In the genomic region with DNA sequence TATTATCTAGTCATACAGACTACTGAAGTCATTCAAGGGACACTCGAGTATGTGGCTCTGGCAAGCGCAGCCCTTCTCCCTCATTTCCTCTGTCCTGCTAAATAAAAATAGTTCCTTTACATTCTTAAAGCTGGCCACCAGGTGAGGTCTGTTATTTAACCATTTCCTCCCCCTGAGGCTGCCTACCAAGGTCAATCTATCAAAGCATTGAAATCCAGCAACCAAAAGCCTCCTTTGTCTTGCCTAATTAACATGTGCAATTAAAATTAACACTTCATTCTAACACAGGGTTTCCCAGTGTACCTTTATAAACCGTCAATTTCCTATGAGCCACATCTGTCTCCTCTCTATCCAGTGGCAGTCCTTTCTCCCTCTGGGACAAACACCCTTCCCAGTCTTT, we compare ENCODE assay signal across 29 mouse cellular contexts.
"Had no signal": no experiment of that assay in that cellular context is flagged by ENCODE, and none has a peak within 500 bp of the region (broad histone marks: within the 10 kb centered on the region; RNA-seq: fewer than 3 reads in every experiment).

No protein-coding gene starts in this region.

- H3K27ac ChIP-seq: gastrocnemius, adult 2 months; heart, embryonic 10.5 days; hindbrain, embryonic 10.5 days; hindbrain, embryonic 13.5 days; intestine, embryonic 15.5 days; left cerebral cortex, adult 2 months; limb, embryonic 10.5 days; limb, embryonic 12.5 days; liver, embryonic 13.5 days; liver, embryonic 15.5 days had no signal

- ATAC-seq: hindbrain, embryonic 16.5 days; inflammation-experienced regulatory T-cells, adult 6 months; intestine, embryonic 15.5 days; intestine, postnatal 0 days; liver, postnatal 0 days had no signal

- H3K9ac ChIP-seq: heart, embryonic 12.5 days; hindbrain, embryonic 13.5 days; intestine, embryonic 15.5 days; limb, embryonic 12.5 days; liver, embryonic 13.5 days; liver, embryonic 15.5 days; liver, postnatal 0 days had no signal

- H3K36me3 ChIP-seq: heart, embryonic 10.5 days; heart, embryonic 12.5 days; hindbrain, embryonic 10.5 days; hindbrain, embryonic 13.5 days; intestine, embryonic 15.5 days; limb, embryonic 12.5 days; liver, embryonic 13.5 days; liver, embryonic 15.5 days had no signal

- H3K4me2 ChIP-seq: heart, embryonic 12.5 days; hindbrain, embryonic 13.5 days; intestine, embryonic 15.5 days; limb, embryonic 12.5 days; liver, embryonic 11.5 days; liver, embryonic 13.5 days; liver, embryonic 15.5 days had no signal

- H3K4me1 ChIP-seq: intestine, embryonic 15.5 days; liver, embryonic 13.5 days; liver, embryonic 15.5 days had no signal

- H3K27me3 ChIP-seq: heart, embryonic 12.5 days; hindbrain, embryonic 13.5 days; intestine, embryonic 15.5 days; limb, embryonic 12.5 days; liver, embryonic 13.5 days; liver, embryonic 15.5 days had no signal

- H3K9me3 ChIP-seq: heart, embryonic 10.5 days; heart, embryonic 12.5 days; hindbrain, embryonic 10.5 days; hindbrain, embryonic 13.5 days; intestine, embryonic 15.5 days; limb, embryonic 10.5 days; limb, embryonic 12.5 days; liver, embryonic 13.5 days; liver, embryonic 15.5 days had no signal

- DNase-seq: gastrocnemius, adult 2 months; gastrocnemius, postnatal 10 days; gastrocnemius, postnatal 25 days; heart, adult 18-20 months; heart, postnatal 10 days; heart, postnatal 4 days; kidney, adult 18-20 months; kidney, adult 8-10 months; kidney, postnatal 10 days; kidney, postnatal 25 days; kidney, postnatal 4 days; layer of hippocampus, adult 9-11 months; layer of hippocampus, postnatal 36 days; liver; liver, embryonic 13.5 days; liver, postnatal 0 days had no signal

- H3K4me3 ChIP-seq: gastrocnemius, adult 2 months; heart, embryonic 10.5 days; heart, embryonic 12.5 days; hindbrain, embryonic 10.5 days; hindbrain, embryonic 13.5 days; intestine, embryonic 15.5 days; left cerebral cortex, adult 2 months; limb, embryonic 10.5 days; limb, embryonic 12.5 days; liver, embryonic 13.5 days; liver, embryonic 15.5 days had no signal
